Mouse (Mus musculus) embryonic stem cell, embryonic (primary cell): ENCODE measurements at regions not wholly inside any gene's neighbourhood (a gene's known extent, or its start where the extent isn't known, plus 50 kb on each side); places are given as distances from the start of the nearest gene placed in this dataset.

Experiments used
- CTCF ChIA-PET, 4 experiments: fragments of 300-600 bp in 2 of 4; fragments of 350-600 bp in 2 of 4; sonication (Branson Sonifier 250); formaldehyde crosslinking; loops; one replicate each; lab custom pipeline; 2022; ENCODE audit warnings: inconsistent platforms in 2 of 4; lab: Charles Lee
- POLR2A ChIA-PET, 4 experiments: fragments of 300-600 bp in 2 of 4; fragments of 350-600 bp in 2 of 4; sonication (Branson Sonifier 250); formaldehyde crosslinking; loops; one replicate each; lab custom pipeline; 2022; ENCODE audit warnings: antibody characterized with exemption in 4 of 4, inconsistent platforms in 1 of 4; lab: Charles Lee

DNA sequence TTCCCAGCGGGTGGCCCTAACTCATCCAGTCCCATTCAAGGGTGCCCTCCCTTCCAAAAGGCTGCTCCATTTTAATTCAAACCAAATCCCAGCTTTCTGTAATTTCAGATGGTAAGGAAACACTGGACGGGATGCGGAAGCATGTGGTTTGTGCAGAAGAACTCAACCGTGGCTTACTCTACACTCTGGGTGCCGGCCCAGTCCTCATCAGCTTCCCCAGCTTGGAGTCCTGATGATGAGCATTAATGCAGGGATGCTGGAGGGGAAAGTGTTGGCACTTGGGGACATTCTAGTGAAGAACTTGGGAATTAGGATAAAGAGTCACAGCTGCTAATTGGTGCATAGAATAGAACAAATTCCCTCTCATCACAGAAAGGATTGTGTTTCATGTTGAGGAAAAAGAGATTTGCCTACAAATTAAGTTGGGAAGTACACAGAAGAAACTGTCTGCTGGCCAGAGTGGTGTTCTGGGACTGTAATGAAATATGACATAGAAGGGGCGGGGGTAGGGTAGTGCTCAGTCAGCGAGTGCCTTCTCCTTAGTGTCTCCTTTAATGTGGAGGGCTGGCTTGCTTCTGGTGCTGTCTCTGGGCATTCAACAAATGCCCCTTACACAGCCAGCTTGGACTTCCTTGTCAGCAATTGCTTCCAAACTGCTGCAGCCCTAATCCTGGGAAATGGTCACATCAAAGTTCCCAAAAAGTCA, 285.0 kb upstream of the Bmper start:
- ChIA-PET CTCF (no interaction called here), POLR2A (interaction anchor here in 1 of 4 experiments (0.6 kb wide), 1 partner anchor 545 kb away, joined by 4 read pairs; no protein-coding TSS in a partner anchor)

DNA sequence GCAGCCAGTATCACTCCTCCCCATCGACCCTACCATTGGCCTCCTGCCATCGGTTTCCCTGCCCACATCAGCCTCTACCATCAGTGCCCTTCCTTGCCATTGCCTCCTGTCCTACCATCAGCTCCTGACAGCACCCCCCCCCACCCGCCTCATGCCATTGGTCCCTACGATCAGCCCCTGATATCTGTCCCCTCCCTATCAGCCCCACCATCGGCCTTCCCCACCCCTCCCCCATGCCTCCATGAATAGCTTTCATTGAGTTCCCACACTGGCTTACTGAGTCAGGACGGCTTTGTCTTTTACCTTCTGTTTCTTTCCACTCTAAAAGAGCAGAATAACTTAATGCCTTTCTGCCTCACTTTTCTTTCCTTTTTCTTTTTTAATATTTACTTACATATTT, 277.9 kb upstream of the Bmper start:
- POLR2A ChIA-PET = interaction anchor here in 1 of 4 experiments (0.5 kb wide), 1 partner anchor 153 kb away, joined by 3 read pairs; no protein-coding TSS in a partner anchor
- CTCF ChIA-PET = no interaction called here

DNA sequence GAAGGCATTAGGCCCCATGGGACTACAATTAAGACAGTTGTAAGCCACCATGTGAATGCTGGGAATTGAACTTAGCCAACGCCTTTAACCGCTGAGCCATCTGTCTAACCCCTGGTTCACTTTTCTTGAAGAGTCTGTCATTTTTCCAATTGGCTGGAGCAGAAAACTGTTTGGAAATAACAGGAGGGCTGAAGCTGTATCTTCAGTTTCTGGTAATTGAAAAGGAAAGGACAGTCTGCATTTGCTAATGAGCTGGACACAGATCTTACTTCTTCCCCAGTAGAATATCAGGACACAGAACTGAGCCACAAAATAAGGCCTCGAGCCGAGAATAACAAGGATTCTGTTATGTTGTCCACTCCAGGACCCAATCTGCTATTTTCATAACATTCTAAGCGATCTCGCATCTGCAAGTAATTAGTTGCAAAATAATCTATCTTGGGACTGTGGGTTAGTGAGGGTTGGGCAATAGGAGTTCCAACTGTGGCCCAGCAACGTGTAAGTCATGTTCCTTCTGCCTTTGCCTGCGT, 277.4 kb upstream of the Bmper start:
- POLR2A ChIA-PET = interaction anchor here in 1 of 4 experiments (0.5 kb wide), 1 partner anchor 153 kb away, joined by 3 read pairs; no protein-coding TSS in a partner anchor

DNA sequence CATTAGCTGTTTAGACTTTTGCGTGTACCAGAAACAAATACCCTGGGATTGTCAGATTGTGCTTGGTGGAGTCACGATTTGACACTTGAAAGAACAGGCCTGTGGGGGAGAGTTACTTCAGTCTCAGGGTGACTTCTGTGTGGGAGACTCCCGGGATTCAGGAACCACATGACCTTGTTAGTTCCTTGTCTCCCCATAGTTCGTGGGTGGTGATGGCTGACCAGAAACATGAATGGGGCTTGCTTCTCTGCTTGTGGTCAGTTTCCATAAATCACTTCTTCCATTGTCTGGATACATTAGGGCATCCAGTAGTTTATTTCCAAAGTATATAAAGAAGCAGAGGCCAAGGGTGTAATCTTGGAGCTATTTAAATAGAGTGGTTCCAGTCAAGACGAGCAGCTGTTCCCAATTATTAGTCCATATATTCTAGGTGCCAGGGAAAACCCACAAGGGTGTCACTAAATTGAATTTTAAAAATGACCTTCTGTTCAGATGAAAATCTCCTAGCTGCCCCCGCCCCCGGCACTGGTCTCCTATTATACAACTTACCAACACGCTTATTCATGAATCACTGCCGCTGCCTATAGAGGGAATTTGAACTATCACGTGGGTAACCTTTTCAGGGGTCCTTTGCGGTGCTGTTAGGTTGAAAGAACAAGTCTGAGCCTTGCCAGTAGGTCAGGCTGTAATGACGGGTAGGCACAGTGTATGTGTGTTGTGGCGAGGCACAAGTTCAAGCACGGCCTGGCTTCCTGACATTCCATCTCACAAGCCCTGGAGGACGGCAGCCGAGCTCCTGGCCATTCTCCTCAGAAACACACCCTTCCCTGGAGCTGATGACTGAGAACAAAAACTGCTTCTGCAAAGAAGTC, 270.1 kb upstream of the Bmper start:
- POLR2A ChIA-PET = interaction anchor here in 1 of 4 experiments (0.6 kb wide), 1 partner anchor 1819 kb away, joined by 3 read pairs; no protein-coding TSS in a partner anchor
- CTCF ChIA-PET = no interaction called here

More for the DNA sequence above, 277.4 kb upstream of the Bmper start:
- CTCF ChIA-PET = no interaction called here

DNA sequence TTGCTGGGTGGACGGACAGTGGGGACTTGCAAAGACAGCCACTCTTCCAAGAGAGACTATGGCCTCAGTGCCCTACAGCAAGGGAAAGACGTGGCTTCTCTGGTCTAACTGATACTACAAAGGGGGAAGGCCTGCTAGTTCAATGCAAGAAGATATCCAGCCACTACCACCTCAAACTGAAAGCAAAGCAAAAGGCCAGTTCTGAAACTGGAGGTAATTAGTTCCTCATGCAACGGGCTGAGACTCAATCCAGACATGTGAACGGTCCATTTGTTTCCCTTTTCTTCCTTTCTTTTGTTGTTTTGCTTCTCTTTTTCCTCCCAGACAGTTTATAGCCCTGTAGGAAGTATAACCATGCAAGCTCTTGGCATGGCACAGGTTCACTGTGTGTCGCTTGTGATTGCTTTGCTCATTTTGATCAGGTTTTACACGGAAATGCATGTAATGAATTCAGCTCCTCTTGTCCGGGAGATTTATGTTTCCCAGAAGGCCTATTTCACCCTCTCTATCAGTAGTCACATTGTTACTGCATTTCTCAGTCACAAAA, 260.5 kb upstream of the Bmper start:
- CTCF ChIA-PET = no interaction called here
- POLR2A ChIA-PET = no interaction called here

DNA sequence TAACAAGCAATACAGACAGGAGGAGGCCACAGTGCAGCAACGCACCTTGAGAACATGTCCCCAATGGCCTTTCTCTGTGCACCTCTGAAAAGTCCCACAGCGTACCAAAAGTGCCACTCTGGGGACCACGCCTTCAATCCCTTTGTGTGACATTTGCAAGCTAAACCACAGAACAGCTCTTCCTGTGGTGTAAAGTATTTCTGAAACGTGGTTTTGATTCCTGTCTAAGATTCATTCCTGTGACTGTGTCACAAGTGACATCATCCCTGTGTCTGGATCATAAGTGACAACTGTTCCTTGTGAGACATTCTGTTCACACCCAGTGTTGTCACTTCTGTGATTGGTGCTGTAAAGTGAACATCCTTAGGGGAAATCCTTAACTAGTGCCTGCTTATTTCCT, 251.6 kb upstream of the Bmper start:
- ChIA-PET CTCF (no interaction called here), POLR2A (no interaction called here)

DNA sequence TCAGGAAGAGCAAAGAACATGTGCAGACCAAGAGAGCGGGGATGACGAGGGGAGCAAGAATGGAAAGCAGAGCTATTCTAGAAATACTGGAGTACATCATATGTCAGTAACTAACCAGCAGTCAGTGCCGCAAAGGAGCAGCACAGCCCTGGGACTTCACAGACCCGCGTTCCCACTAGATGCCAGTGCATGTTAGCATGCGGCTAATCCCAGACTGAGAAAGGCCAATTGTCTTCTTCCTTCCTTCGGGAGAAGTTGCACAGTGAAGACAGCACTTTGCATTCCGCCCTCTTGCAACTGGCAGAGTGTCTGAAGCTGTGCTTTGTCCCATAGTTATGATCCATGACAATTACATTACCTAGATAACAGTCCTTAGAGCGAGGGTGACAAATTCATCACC, 246.1 kb upstream of the Bmper start:
- ChIA-PET POLR2A (interaction anchor here in 1 of 4 experiments (1.3 kb wide), 1 partner anchor 28 kb away, joined by 3 read pairs; no protein-coding TSS in a partner anchor), CTCF (no interaction called here)

DNA sequence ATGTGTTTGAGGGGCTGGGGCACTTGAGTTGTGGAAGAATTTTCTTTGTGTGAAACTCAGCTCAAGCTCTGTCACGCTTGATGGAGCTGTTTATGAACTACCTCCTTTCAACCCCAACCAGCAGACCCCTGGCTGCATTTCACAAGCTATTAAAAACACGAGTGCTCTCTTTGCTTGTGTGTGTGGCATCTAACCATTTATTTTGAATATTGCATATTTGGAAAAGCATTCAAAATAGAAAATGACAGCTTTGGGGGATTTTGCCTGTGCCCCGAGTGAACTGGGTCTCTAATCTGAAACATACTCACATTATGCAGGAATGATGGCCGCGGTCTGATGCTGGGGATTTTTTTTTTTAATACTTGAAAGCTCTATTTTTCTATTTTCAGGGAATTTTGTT, 243.2 kb upstream of the Bmper start:
- ChIA-PET POLR2A (interaction anchor here in 1 of 4 experiments (0.6 kb wide), 1 partner anchor 207 kb away, joined by 11 read pairs; no protein-coding TSS in a partner anchor), CTCF (no interaction called here)

DNA sequence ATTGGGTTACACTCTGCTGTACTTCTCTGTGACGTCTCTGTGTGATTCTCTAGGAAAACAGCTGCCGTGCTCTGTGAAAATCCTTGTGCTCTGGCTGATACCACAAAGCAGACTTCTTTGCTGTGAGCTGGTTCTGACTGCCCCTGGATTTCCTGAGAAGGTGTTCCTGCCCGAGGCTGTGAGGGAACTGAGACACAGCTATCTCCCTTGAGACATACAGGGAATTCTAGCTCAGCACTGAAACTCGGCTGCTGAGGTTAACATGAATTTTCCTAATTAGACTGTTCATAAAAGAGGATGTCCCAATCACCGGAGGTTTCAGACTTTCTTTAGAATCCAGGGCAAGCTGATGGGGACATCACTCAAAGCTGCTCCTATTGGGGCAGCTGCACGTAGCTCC, 233.4 kb upstream of the Bmper start:
- CTCF ChIA-PET = interaction anchor here in 1 of 4 experiments (1.6 kb wide), 1 partner anchor 276 kb away, joined by 3 read pairs; no protein-coding TSS in a partner anchor
- POLR2A ChIA-PET = interaction anchor here in 1 of 4 experiments (0.6 kb wide), 1 partner anchor 529 kb away, joined by 3 read pairs; no protein-coding TSS in a partner anchor

DNA sequence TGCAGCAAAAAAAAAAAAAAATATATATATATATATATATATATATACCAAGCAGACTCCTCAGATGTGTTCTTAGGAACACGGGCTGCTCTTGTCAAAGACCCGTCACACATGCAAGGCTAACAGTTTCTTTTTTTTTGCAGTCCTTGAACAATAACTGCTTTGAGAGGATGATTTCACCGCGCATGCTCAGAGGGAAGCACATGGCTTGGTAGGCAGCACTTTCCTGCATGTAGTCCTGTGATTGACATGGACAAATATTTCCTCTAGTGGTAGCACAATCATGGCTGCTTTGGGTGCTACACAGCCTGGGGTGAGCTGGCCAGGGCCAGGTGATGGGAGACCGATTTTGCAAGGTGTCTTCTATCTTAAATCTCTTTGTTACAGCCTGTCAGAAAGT, 229.3 kb upstream of the Bmper start:
- POLR2A ChIA-PET = interaction anchor here in 1 of 4 experiments (0.7 kb wide), 1 partner anchor 427 kb away, joined by 3 read pairs; no protein-coding TSS in a partner anchor
- CTCF ChIA-PET = interaction anchor here in 1 of 4 experiments (0.6 kb wide), 1 partner anchor 34 kb away, joined by 3 read pairs; no protein-coding TSS in a partner anchor

DNA sequence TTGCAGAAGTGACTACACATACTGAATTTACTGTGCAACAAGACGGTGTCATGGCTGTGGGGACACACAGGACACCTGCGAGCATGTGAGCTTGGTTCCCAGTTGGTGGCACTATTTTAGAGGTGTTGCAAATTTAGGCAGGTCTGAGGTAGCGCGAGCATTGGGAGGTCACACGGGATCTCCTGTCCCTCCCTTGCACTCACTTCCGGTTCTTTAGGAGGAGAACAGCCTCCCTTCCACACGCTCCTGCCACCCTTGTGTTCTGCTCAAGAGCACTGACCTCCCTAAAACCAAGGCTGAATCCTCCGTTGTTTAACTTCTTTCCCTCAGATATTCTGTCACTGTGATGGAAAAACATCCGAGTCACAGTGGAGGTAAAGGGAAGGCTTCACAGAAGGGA, 227.3 kb upstream of the Bmper start:
- ChIA-PET CTCF (no interaction called here), POLR2A (no interaction called here)

DNA sequence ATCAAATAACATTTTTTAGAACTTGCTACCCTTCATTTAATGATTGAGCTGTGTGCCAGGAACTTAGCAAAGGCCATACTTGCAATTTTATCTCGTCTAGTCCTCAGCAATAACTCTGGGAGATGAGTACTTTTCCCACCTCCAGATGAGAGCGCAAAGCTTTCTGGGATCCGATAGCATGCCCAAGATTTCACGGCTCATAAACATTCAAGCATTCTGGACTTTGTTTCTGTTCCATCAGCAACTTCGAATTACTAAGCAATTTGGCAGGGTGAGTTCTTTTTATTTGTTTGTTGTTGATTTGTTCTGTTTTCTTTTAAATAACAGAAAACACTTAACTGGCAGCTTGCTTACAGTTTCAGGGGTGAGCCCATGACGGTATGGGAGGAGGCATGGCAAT, 224.6 kb upstream of the Bmper start:
- ChIA-PET POLR2A (no interaction called here), CTCF (no interaction called here)

DNA sequence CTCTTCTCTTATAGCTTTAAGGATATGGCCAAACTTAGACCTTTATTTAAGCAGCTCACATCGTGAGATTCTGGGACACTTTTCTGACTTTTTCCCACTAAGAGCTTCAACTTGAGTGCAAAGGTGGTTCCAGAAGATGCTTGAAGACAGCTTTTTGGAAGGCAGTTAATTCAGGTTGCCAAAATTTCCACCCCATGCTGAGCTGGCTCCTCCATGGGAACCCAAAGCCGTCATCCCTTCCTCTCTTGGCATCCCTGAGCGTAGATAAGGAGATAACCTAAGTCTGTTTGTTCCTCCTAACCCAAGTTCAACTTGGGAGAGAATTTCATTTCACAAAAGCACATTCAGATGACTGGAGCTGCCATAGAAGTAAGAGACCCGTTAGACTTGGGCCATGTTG, 223.7 kb upstream of the Bmper start:
- CTCF ChIA-PET = interaction anchor here in 1 of 4 experiments (0.8 kb wide), 1 partner anchor 286 kb away, joined by 3 read pairs; no protein-coding TSS in a partner anchor
- POLR2A ChIA-PET = no interaction called here

DNA sequence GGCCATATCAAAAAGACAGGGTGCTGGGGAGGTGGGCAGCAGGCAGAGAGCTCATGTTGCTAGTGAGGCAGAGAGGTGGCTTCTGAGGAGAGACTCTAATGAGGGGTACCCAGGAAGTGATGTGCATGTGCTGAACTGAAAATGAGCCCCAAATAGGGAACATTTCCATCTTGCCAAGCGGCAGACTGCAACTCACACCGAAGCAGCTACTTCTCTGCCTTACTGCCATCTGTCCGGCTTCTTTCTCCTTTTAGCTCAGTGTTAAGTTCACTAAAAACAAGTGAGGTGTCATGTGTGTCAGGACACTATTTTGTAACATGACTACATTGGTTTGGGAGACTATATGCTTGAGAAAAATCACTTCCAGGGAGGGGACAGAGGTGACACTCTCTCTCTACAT, 222.7 kb upstream of the Bmper start:
- ChIA-PET POLR2A (no interaction called here), CTCF (interaction anchor here in 1 of 4 experiments (0.8 kb wide), 1 partner anchor 287 kb away, joined by 3 read pairs; no protein-coding TSS in a partner anchor)

DNA sequence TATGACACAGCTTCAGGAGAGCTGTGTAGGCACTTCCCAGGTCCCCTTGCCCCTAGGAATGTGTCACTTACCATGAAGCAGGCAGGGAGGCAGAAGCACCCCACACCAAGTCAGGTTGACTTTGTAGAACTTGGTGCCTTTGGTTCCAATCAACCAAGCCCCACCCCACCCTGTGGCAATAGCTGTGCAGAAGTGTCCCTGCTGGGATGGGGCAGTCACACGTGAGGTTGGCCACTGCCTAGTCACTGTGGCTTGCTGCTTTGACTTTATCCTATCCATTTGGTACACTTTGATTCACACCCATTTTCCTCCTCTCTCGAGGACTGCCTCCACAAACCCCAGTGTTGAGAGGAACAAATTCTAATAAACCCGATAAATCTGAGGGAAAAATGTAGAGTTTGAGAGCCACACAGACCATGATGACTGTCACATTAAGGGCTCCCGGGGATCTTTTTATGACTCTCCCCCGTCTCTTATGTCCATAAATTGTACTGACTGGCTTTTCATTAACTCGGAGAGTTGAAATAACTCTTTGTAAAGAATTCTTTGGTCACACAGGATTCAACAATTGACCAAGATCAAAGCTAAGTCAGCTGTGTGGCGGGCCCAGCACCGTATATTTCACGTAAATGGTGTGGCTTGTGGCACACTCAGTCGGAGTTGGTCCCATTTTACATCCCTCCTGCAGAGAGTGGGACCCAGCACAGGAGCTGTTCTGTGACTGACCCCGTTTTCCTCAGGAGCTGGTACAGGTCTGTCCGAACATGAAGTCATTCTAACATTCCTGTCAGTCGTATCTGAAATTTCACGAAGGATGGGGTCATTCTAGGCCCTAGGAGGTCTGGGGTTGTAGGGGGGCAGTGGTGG, 219.4 kb upstream of the Bmper start:
- CTCF ChIA-PET = no interaction called here
- POLR2A ChIA-PET = interaction anchor here in 1 of 4 experiments (1.3 kb wide), 1 partner anchor 26 kb away, joined by 3 read pairs; no protein-coding TSS in a partner anchor

DNA sequence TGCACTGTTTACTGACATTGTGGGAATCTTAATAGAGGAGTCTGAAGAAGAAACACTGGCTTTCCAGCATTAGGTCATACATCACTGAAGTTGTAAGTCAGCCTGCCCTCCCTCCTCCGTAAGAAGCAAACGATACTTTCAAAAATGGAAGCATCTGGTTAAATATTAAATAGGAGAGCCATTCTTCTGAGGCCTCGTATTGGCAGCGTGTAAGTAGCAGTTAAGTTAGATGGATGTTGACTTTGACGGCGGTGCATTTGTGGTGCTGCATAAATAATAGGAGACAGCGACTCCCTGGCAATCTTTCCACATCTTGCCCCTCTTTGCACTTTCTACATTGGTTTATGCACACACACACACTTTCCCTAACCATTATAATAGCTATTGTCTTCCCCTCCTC, 217.9 kb upstream of the Bmper start:
- ChIA-PET POLR2A (interaction anchor here in 1 of 4 experiments (1.3 kb wide), 1 partner anchor 28 kb away, joined by 3 read pairs; no protein-coding TSS in a partner anchor), CTCF (no interaction called here)

DNA sequence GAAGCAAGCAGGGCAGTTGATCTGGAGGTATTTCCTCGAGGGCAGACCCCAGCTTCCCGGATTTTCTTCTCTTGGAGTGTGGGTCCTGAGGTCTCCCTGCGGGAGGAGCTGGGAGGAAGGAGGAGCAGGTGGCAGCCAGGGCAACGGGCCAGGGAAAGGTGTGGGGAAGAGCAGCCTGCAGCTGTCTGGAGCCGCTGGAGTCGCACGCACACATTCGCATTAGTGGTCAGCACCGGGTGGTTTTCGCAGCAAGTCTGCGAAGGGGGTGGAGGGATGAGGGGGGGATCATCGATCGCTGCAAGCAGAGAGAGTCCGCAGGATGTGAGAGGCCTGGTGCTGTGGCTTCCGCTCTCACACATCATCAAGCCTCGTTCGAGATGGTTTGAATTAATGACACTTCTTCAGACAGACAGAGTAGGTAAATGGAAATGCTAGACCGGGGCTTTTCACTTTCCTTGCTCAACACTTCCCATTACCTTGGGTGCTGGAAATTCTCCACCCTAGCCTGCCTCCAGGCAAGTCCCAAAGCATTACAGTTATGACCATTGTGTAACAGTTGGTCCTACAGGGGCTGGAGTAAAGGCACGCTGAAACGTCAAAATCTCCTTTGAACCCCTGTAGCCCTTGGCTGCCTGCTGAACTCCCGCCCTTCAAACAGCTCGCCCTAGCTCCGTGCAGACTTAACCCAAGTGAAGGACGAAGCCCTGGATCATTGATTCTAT, 213.3 kb upstream of the Bmper start:
- ChIA-PET POLR2A (no interaction called here), CTCF (interaction anchor here in 1 of 4 experiments (1.5 kb wide), 1 partner anchor 296 kb away, joined by 3 read pairs; no protein-coding TSS in a partner anchor)
